Mouse (Mus musculus) regulatory T cell (primary cell): Measurements from ENCODE around the gene Cry2.
"Not testable (repeated sequence)": the region's sequence is repeated elsewhere in the genome, so short reads cannot be mapped to it uniquely, and the experiment has no call there.

Experiments used
- in situ Hi-C: fragments of 300-600 bp; cut with MboI, MseI; formaldehyde crosslinking; loops from one replicate; pipeline ENCODE4 v1.15.1; 2025; ENCODE audit warnings: high pct_unique_total_duplicates

Cry2 gene

GRCm38 (mm10) chr2:92423156-92423555 is 10.7 kb downstream of the Cry2 start:
- in situ Hi-C loops: no loop called here

- in situ Hi-C loops: no loop called here
Observed at GRCm38 (mm10) chr2:92422388-92423135, 11.3 kb downstream of the Cry2 start.

GRCm38 (mm10) chr2:92421723-92422387 is 12.0 kb downstream of the Cry2 start:
- in situ Hi-C loops: no loop called here

- in situ Hi-C loops: no loop called here
Observed at GRCm38 (mm10) chr2:92411705-92412104, 22.1 kb downstream of the Cry2 start.

- in situ Hi-C loops: no loop called here
Observed at GRCm38 (mm10) chr2:92408309-92409045, 25.4 kb downstream of the Cry2 start.

- in situ Hi-C loops: no loop called here
Observed at GRCm38 (mm10) chr2:92405687-92406086, 28.2 kb downstream of the Cry2 start.

- in situ Hi-C loops: no loop called here
Observed at GRCm38 (mm10) chr2:92404737-92405136, 29.1 kb downstream of the Cry2 start.

GRCm38 (mm10) chr2:92403776-92404319 is 30.0 kb downstream of the Cry2 start:
- in situ Hi-C loops: no loop called here

GRCm38 (mm10) chr2:92402591-92403326 is 31.1 kb downstream of the Cry2 start:
- in situ Hi-C loops: no loop called here

GRCm38 (mm10) chr2:92401091-92401561 is 32.7 kb downstream of the Cry2 start, which contains the start of gene Mapk8ip1:
TSS of gene Mapk8ip1 (minus strand) at chr2:92401263.
- in situ Hi-C loops: no loop called here

GRCm38 (mm10) chr2:92400682-92401081 is 33.2 kb downstream of the Cry2 start:
- in situ Hi-C loops: no loop called here

- in situ Hi-C loops: not testable (repeated sequence)
Observed at GRCm38 (mm10) chr2:92399877-92400276, 34.0 kb downstream of the Cry2 start.

- in situ Hi-C loops: no loop called here
Observed at GRCm38 (mm10) chr2:92397436-92397835, 36.4 kb downstream of the Cry2 start.

GRCm38 (mm10) chr2:92395535-92395934 is 38.3 kb downstream of the Cry2 start:
- in situ Hi-C loops: no loop called here

- in situ Hi-C loops: no loop called here
Observed at GRCm38 (mm10) chr2:92392318-92393264, 41.3 kb downstream of the Cry2 start.

GRCm38 (mm10) chr2:92391703-92392317 is 42.0 kb downstream of the Cry2 start:
- in situ Hi-C loops: no loop called here

GRCm38 (mm10) chr2:92391116-92391515 is 42.7 kb downstream of the Cry2 start:
- in situ Hi-C loops: no loop called here

- in situ Hi-C loops: no loop called here
Observed at GRCm38 (mm10) chr2:92390206-92390930, 43.5 kb downstream of the Cry2 start.

- in situ Hi-C loops: no loop called here
Observed at GRCm38 (mm10) chr2:92389645-92390044, 44.2 kb downstream of the Cry2 start.
